Mouse (Mus musculus): ENCODE results near the gene Ipo9. TPM values are rescaled to one million over a fixed set of nuclear protein-coding genes. Genes with fewer than 3 reads are reported as not detected.

Ipo9 gene
- polyA plus RNA-seq, 1 experiment from 2014 or later = 123 TPM

GRCm38 (mm10) chr1:135460521-135460920 lies 30.2 kb upstream of the Ipo9 start:
- Histone ChIP-seq H3K27ac (no peak overlapping the region), H3K4me3 (no peak overlapping the region), H3K4me1 (peaks cover 21% of the 10 kb centered on the region), H3K9me3 (no peaks in the 10 kb centered on the region), H3K27me3 (no peaks in the 10 kb centered on the region), H3K36me3 (peaks cover 29% of the 10 kb centered on the region; the same call in 1 of the 2 replicates), H3K9ac (no peak overlapping the region), H3K4me2 (no peak overlapping the region)
- ATAC-seq (ENCODE audit: borderline replicate concordance, extremely low read depth, low FRiP score, low TSS enrichment) = no peak
- WGBS = 86% methylated on average over 16 of the region's 16 CpGs

- Histone ChIP-seq H3K27ac (no peak overlapping the region), H3K27me3 (no peaks in the 10 kb centered on the region), H3K4me1 (peaks cover 16% of the 10 kb centered on the region), H3K4me2 (no peak overlapping the region), H3K9me3 (no peaks in the 10 kb centered on the region), H3K4me3 (no peak overlapping the region), H3K36me3 (peaks cover 47% of the 10 kb centered on the region), H3K9ac (no peak overlapping the region)
- 82% methylated on average over 5 of the region's 5 CpGs for WGBS
- ATAC-seq (ENCODE audit: borderline replicate concordance, extremely low read depth, low FRiP score, low TSS enrichment) = no peak
Measured at GRCm38 (mm10) chr1:135457860-135458259, 27.6 kb upstream of the Ipo9 start.

- peaks cover 66% of the 10 kb centered on the region for H3K36me3 ChIP-seq
Measured at GRCm38 (mm10) chr1:135452259-135452658, 22.0 kb upstream of the Ipo9 start.

GRCm38 (mm10) chr1:135451419-135451818 lies 21.1 kb upstream of the Ipo9 start:
- H3K4me3 ChIP-seq = no peak overlapping the region
- H3K4me2 ChIP-seq = no peak overlapping the region
- H3K9ac ChIP-seq = no peak overlapping the region
- H3K36me3 ChIP-seq = peaks cover 63% of the 10 kb centered on the region
- no peak for ATAC-seq (ENCODE audit: borderline replicate concordance, extremely low read depth, low FRiP score, low TSS enrichment)
- no peaks in the 10 kb centered on the region for H3K9me3 ChIP-seq
- H3K27ac ChIP-seq = no peak overlapping the region
- 94% methylated on average over 2 of the region's 2 CpGs for WGBS
- no peaks in the 10 kb centered on the region for H3K4me1 ChIP-seq
- H3K27me3 ChIP-seq = no peaks in the 10 kb centered on the region

More at GRCm38 (mm10) chr1:135452259-135452658, 22.0 kb upstream of the Ipo9 start:
- Histone ChIP-seq H3K4me1 (no peaks in the 10 kb centered on the region), H3K27ac (no peak overlapping the region), H3K9ac (no peak overlapping the region), H3K4me2 (no peak overlapping the region), H3K27me3 (no peaks in the 10 kb centered on the region), H3K9me3 (no peaks in the 10 kb centered on the region), H3K4me3 (no peak overlapping the region)
- no peak for ATAC-seq (ENCODE audit: borderline replicate concordance, extremely low read depth, low FRiP score, low TSS enrichment)
- WGBS = 71% methylated on average over 10 of the region's 10 CpGs

- peaks cover 57% of the 10 kb centered on the region for H3K36me3 ChIP-seq
- H3K4me1 ChIP-seq = no peaks in the 10 kb centered on the region
- H3K4me3 ChIP-seq = no peak overlapping the region
- no peak overlapping the region for H3K9ac ChIP-seq
- no peaks in the 10 kb centered on the region for H3K9me3 ChIP-seq
- no peak overlapping the region for H3K4me2 ChIP-seq
- H3K27ac ChIP-seq = no peak overlapping the region
- 85% methylated on average over 8 of the region's 8 CpGs for WGBS
- no peak for ATAC-seq (ENCODE audit: borderline replicate concordance, extremely low read depth, low FRiP score, low TSS enrichment)
- H3K27me3 ChIP-seq = no peaks in the 10 kb centered on the region
Measured at GRCm38 (mm10) chr1:135449876-135450275, 19.6 kb upstream of the Ipo9 start.

- Histone ChIP-seq H3K27ac (no peak overlapping the region), H3K4me2 (no peak overlapping the region), H3K27me3 (no peaks in the 10 kb centered on the region), H3K36me3 (peaks cover 48% of the 10 kb centered on the region), H3K4me3 (no peak overlapping the region), H3K9me3 (no peaks in the 10 kb centered on the region), H3K9ac (no peak overlapping the region), H3K4me1 (no peaks in the 10 kb centered on the region)
- no peak for ATAC-seq (ENCODE audit: borderline replicate concordance, extremely low read depth, low FRiP score, low TSS enrichment)
- 95% methylated on average over 5 of the region's 5 CpGs for WGBS
Measured at GRCm38 (mm10) chr1:135448940-135449339, 18.6 kb upstream of the Ipo9 start.

- 89% methylated on average over 12 of the region's 12 CpGs for WGBS
- no peaks in the 10 kb centered on the region for H3K4me1 ChIP-seq
Measured at GRCm38 (mm10) chr1:135443506-135443905, 13.2 kb upstream of the Ipo9 start.

GRCm38 (mm10) chr1:135441861-135442260 lies 11.6 kb upstream of the Ipo9 start:
- H3K27ac ChIP-seq = no peak overlapping the region
- 98% methylated on average over 3 of the region's 3 CpGs for WGBS
- no peaks in the 10 kb centered on the region for H3K4me1 ChIP-seq
- no peaks in the 10 kb centered on the region for H3K27me3 ChIP-seq
- no peak for ATAC-seq (ENCODE audit: borderline replicate concordance, extremely low read depth, low FRiP score, low TSS enrichment)
- H3K9me3 ChIP-seq = no peaks in the 10 kb centered on the region
- H3K36me3 ChIP-seq = peaks cover 39% of the 10 kb centered on the region
- no peak overlapping the region for H3K4me2 ChIP-seq
- no peak overlapping the region for H3K9ac ChIP-seq
- H3K4me3 ChIP-seq = no peak overlapping the region

More at GRCm38 (mm10) chr1:135443506-135443905, 13.2 kb upstream of the Ipo9 start:
- ATAC-seq (ENCODE audit: borderline replicate concordance, extremely low read depth, low FRiP score, low TSS enrichment) = no peak
- Histone ChIP-seq H3K27me3 (no peaks in the 10 kb centered on the region), H3K36me3 (peaks cover 41% of the 10 kb centered on the region), H3K4me2 (no peak overlapping the region), H3K4me3 (no peak overlapping the region), H3K9me3 (no peaks in the 10 kb centered on the region), H3K9ac (no peak overlapping the region), H3K27ac (no peak overlapping the region)

GRCm38 (mm10) chr1:135440986-135441385 lies 10.7 kb upstream of the Ipo9 start:
- Histone ChIP-seq H3K9ac (no peak overlapping the region), H3K27ac (no peak overlapping the region), H3K9me3 (no peaks in the 10 kb centered on the region), H3K27me3 (no peaks in the 10 kb centered on the region), H3K4me3 (no peak overlapping the region), H3K4me1 (no peaks in the 10 kb centered on the region), H3K36me3 (peaks cover 39% of the 10 kb centered on the region), H3K4me2 (no peak overlapping the region)
- 79% methylated on average over 6 of the region's 6 CpGs for WGBS
- no peak for ATAC-seq (ENCODE audit: borderline replicate concordance, extremely low read depth, low FRiP score, low TSS enrichment)

- no peak overlapping the region for H3K27ac ChIP-seq
- H3K9me3 ChIP-seq = no peaks in the 10 kb centered on the region
- ATAC-seq (ENCODE audit: borderline replicate concordance, extremely low read depth, low FRiP score, low TSS enrichment) = no peak
- H3K4me3 ChIP-seq = no peak overlapping the region
- H3K27me3 ChIP-seq = no peaks in the 10 kb centered on the region
- no peak overlapping the region for H3K4me2 ChIP-seq
- H3K4me1 ChIP-seq = no peaks in the 10 kb centered on the region
- WGBS = 96% methylated on average over 6 of the region's 6 CpGs
- H3K36me3 ChIP-seq = peaks cover 39% of the 10 kb centered on the region
- H3K9ac ChIP-seq = no peak overlapping the region
Measured at GRCm38 (mm10) chr1:135438801-135439200, 8.5 kb upstream of the Ipo9 start.

GRCm38 (mm10) chr1:135435823-135436222 lies 5.5 kb upstream of the Ipo9 start:
- peaks cover 8% of the 10 kb centered on the region for H3K4me1 ChIP-seq
- no peaks in the 10 kb centered on the region for H3K27me3 ChIP-seq
- H3K4me2 ChIP-seq = no peak overlapping the region
- no peak overlapping the region for H3K9ac ChIP-seq
- H3K36me3 ChIP-seq = peaks cover 13% of the 10 kb centered on the region; the same call in 1 of the 2 replicates
- H3K9me3 ChIP-seq = no peaks in the 10 kb centered on the region
- no peak overlapping the region for H3K4me3 ChIP-seq
- no peak for ATAC-seq (ENCODE audit: borderline replicate concordance, extremely low read depth, low FRiP score, low TSS enrichment)
- WGBS = 9% methylated on average over 2 of the region's 2 CpGs
- H3K27ac ChIP-seq = no peak overlapping the region

- Histone ChIP-seq H3K4me3 (peak overlapping the region; percentile 79), H3K4me2 (peak overlapping the region; percentile 70), H3K4me1 (peaks cover 35% of the 10 kb centered on the region), H3K9ac (peak overlapping the region; percentile 84), H3K27ac (peak overlapping the region; percentile 82), H3K27me3 (no peaks in the 10 kb centered on the region), H3K36me3 (0 out of 2 replicates have a peak, but pooled peaks cover 7% of the 10 kb centered on the region), H3K9me3 (no peaks in the 10 kb centered on the region)
- peak; percentile 62 for ATAC-seq (ENCODE audit: borderline replicate concordance, extremely low read depth, low FRiP score, low TSS enrichment)
- 2% methylated on average over 14 of the region's 14 CpGs for WGBS
Measured at GRCm38 (mm10) chr1:135430669-135431017, 344 bp upstream of the Ipo9 start.

GRCm38 (mm10) chr1:135427390-135427789 lies 2.9 kb downstream of the Ipo9 start:
- WGBS = 70% methylated on average over 6 of the region's 6 CpGs
- no peak for ATAC-seq (ENCODE audit: borderline replicate concordance, extremely low read depth, low FRiP score, low TSS enrichment)
- H3K36me3 ChIP-seq = peaks cover 30% of the 10 kb centered on the region
- no peaks in the 10 kb centered on the region for H3K27me3 ChIP-seq
- 0 out of 2 replicates have a peak overlapping the region, but pooled peaks have one; percentile 70 for H3K4me2 ChIP-seq
- no peaks in the 10 kb centered on the region for H3K9me3 ChIP-seq
- peaks cover 35% of the 10 kb centered on the region for H3K4me1 ChIP-seq
- H3K9ac ChIP-seq = no peak overlapping the region
- no peak overlapping the region for H3K4me3 ChIP-seq
- H3K27ac ChIP-seq = no peak overlapping the region
